Mouse (Mus musculus): ENCODE data around the gene Wnt10a. TPM values are rescaled to one million over a fixed set of nuclear protein-coding genes. Genes with fewer than 3 reads are reported as not detected.

The Wnt10a gene
- total and polyA plus RNA-seq, 2 experiments from 2014 or later = 0.10 to 0.82 TPM

DNA sequence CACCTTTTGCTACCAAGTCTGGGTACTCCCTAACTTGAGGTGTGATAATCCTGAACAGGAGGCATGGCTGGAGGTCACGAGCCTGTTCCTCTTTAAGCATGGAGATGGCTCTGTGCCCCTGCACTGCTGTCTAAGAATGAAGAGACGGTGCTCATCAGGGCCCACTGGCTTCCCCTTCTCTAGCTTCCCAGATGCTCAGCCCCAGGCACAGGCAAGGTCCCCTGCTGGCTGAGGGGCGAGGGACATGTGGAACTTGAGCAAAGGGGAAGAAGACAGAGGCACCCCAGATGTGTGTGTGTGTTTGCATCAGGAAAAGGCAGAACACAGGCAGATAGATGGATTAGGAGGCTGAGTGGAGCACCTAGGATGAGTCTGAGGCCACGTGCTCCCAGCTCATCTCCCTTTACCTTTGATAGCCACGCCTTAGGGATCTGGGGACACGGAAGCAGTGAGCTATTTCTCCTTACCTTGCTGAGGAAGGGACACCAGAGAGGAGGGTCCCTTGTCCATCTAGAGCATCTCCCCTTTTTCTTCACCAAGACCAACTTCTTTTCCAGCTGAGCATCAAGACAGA, 2.6 kb upstream of the Wnt10a start:
- no peak overlapping the region for H3K4me2 ChIP-seq (ENCODE audit: low read depth, low read length, poor library complexity, severe bottlenecking)
- DNase-seq (ENCODE audit: low spot score) = no peak
- no peaks in the 10 kb centered on the region for H3K9me3 ChIP-seq (ENCODE audit: low read length)
- no peak for ATAC-seq (ENCODE audit: low FRiP score)
- 28% methylated on average over 6 of the region's 6 CpGs for WGBS
- peak; percentile 24; the same call in 1 of the 2 replicates for TF ChIP-seq CTCF (IDR thresholded peaks at IDR 0.05)
- H3K4me3 ChIP-seq (ENCODE audit: low read depth, low read length) = no peak overlapping the region
- no peak overlapping the region for H3K27ac ChIP-seq (ENCODE audit: low read depth, low read length)
- peaks cover 63% of the 10 kb centered on the region for H3K27me3 ChIP-seq (ENCODE audit: insufficient read depth, low read length)
- H3K4me1 ChIP-seq (ENCODE audit: insufficient read depth, low read length) = peaks cover 15% of the 10 kb centered on the region; the same call in 1 of the 2 replicates
- no peak overlapping the region for H3K9ac ChIP-seq (replicated peaks; ENCODE audit: low read length, poor library complexity, severe bottlenecking)
- no peaks in the 10 kb centered on the region for H3K36me3 ChIP-seq (ENCODE audit: insufficient read depth, low read length)

DNA sequence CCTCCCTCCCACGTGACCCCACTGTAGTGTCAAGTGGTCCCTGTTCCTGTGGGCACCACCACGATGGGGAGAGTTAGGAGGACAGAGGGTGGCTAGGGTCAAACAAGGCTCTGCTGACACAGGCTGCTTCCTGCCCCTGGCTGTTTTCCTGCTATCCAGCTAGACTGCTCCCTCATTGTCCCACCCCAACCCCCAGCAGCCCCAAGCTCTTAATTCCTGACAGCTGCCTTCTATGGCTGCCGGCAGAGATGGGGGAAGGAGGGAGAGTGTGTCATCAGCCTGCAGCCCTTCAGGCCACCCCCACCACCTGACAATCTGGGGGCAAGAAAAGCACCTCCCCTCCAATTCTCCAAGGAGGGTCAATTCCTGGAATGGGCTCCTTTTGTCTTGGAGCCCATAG, 1.2 kb upstream of the Wnt10a start:
- peaks cover 59% of the 10 kb centered on the region for H3K27me3 ChIP-seq (ENCODE audit: insufficient read depth, low read length)
- no peak for TF ChIP-seq CTCF (IDR thresholded peaks at IDR 0.05)

DNA sequence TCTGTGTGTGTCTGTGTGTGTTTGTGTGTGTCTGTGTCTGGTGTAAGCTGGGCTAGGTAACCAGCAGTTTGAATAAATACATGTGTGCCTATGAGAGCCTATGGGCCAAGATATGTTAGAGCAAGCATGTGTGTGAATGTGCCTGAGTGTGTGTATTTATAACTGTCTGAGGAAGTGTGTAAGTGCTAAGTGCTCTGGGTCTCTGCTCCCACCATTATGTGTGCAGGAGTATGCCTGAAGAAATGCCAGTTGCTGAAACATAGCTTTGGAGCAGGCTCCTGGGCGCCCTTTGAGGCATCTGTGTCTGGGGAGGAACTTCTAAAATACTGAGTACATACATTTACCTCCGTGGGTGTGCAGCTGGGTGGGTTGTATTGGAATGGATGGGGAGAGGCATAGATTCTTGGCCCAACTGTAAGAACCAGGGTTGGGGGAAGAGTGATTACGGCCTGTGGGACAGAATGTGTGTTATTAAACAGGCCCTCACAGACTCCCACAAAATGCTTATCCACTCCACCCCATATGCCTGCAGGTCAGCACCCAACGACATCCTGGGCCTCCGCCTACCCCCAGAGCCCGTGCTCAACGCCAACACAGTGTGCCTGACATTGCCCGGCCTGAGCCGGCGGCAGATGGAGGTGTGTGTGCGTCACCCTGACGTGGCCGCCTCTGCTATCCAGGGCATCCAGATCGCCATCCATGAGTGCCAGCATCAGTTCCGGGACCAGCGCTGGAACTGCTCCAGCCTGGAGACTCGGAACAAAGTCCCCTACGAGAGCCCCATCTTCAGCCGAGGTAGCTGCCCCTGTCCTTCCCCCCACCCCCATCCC, 1.7 kb downstream of the Wnt10a start:
- Histone ChIP-seq H3K4me2 (ENCODE audit: low read depth, low read length, poor library complexity, severe bottlenecking) (no peak overlapping the region), H3K9ac (replicated peaks; ENCODE audit: low read length, poor library complexity, severe bottlenecking) (no peak overlapping the region), H3K27me3 (ENCODE audit: insufficient read depth, low read length) (peaks cover 48% of the 10 kb centered on the region), H3K27ac (ENCODE audit: low read depth, low read length) (no peak overlapping the region), H3K4me1 (ENCODE audit: insufficient read depth, low read length) (peaks cover 12% of the 10 kb centered on the region; the same call in 1 of the 2 replicates), H3K36me3 (ENCODE audit: insufficient read depth, low read length) (no peaks in the 10 kb centered on the region), H3K4me3 (ENCODE audit: low read depth, low read length) (no peak overlapping the region), H3K9me3 (ENCODE audit: low read length) (no peaks in the 10 kb centered on the region)
- no peak for TF ChIP-seq CTCF (IDR thresholded peaks at IDR 0.05)
- ATAC-seq (ENCODE audit: low FRiP score) = no peak
- 27% methylated on average over 19 of the region's 19 CpGs for WGBS
- no peak for DNase-seq (ENCODE audit: low spot score)

More for the DNA sequence above, 1.2 kb upstream of the Wnt10a start:
- WGBS = 10% methylated on average over 3 of the region's 3 CpGs
- ATAC-seq (ENCODE audit: low FRiP score) = no peak
- Histone ChIP-seq H3K36me3 (ENCODE audit: insufficient read depth, low read length) (no peaks in the 10 kb centered on the region), H3K4me1 (ENCODE audit: insufficient read depth, low read length) (peaks cover 12% of the 10 kb centered on the region; the same call in 1 of the 2 replicates), H3K4me3 (ENCODE audit: low read depth, low read length) (no peak overlapping the region), H3K4me2 (ENCODE audit: low read depth, low read length, poor library complexity, severe bottlenecking) (no peak overlapping the region), H3K9ac (replicated peaks; ENCODE audit: low read length, poor library complexity, severe bottlenecking) (no peak overlapping the region), H3K9me3 (ENCODE audit: low read length) (no peaks in the 10 kb centered on the region), H3K27ac (ENCODE audit: low read depth, low read length) (no peak overlapping the region)
- DNase-seq (ENCODE audit: low spot score) = no peak

DNA sequence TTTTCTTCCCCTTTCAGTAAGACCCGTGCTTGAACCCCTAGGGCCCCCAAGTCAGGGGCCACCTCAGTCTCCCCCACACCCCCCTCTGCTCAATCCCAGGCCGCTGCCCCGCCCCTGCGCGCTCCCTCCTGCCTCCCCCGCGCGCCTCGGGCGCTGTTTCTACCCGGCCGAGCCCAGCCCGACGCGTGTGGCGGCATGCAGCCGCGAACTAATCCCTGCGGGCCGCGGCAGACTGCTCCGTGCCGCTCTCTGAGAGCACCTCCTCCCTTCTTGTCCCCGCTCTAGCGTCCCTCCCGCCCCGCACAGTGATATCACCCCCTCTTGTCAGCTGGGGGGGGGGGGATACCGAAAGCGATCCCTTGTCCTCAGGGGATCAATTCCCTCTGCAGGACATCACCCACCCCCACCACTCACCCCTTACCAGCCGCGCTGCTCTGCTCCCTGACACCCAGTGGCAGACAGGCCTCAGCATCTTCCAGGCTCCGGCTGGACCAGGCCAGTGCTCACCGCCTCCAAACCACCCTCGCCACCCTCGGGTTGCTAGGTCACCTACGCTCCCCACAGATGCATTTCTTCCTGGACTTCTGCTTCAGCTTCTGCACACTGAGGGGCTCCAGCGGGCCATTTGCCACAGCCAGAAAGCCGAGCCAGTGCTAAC, 3.3 kb downstream of the Wnt10a start:
- H3K36me3 ChIP-seq (ENCODE audit: insufficient read depth, low read length) = no peaks in the 10 kb centered on the region
- DNase-seq (ENCODE audit: low spot score) = no peak
- peak; percentile 21; the same call in 1 of the 2 replicates for ATAC-seq (ENCODE audit: low FRiP score)
- peaks cover 12% of the 10 kb centered on the region; the same call in 1 of the 2 replicates for H3K4me1 ChIP-seq (ENCODE audit: insufficient read depth, low read length)
- TF ChIP-seq CTCF (IDR thresholded peaks at IDR 0.05) = no peak
- H3K27me3 ChIP-seq (ENCODE audit: insufficient read depth, low read length) = peaks cover 58% of the 10 kb centered on the region
- 0 out of 2 replicates have a peak overlapping the region, but pooled peaks have one; percentile 33 for H3K9ac ChIP-seq (replicated peaks; ENCODE audit: low read length, poor library complexity, severe bottlenecking)
- 3% methylated on average over 34 of the region's 38 CpGs for WGBS
- peak overlapping the region; percentile 24 for H3K4me3 ChIP-seq (ENCODE audit: low read depth, low read length)
- H3K4me2 ChIP-seq (ENCODE audit: low read depth, low read length, poor library complexity, severe bottlenecking) = peak overlapping the region; percentile 59
- no peaks in the 10 kb centered on the region for H3K9me3 ChIP-seq (ENCODE audit: low read length)
- no peak overlapping the region for H3K27ac ChIP-seq (ENCODE audit: low read depth, low read length)

DNA sequence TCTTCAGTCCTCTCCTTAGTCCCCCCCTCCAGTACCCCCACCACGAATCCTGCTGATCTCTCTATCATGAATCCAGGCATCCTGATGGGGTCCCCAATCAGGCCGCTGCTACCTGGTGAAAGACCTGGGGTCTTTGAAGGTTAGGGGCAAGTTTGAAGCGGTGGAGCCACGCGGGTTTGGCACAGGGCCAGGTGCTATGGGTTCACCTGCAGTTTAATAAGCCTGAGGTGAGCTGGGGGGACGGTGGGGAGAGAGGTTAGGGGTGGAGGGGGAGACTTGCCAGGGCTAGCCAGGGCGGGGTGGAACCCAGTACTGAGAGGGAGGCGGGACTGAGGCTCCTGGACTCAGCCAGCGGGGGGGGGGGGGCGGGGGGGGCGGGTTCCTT, 3.8 kb downstream of the Wnt10a start:
- H3K4me2 ChIP-seq (ENCODE audit: low read depth, low read length, poor library complexity, severe bottlenecking) = peak overlapping the region; percentile 59; the same call in 1 of the 2 replicates
- H3K36me3 ChIP-seq (ENCODE audit: insufficient read depth, low read length) = no peaks in the 10 kb centered on the region
- no peak for DNase-seq (ENCODE audit: low spot score)
- no peak overlapping the region for H3K27ac ChIP-seq (ENCODE audit: low read depth, low read length)
- peaks cover 60% of the 10 kb centered on the region for H3K27me3 ChIP-seq (ENCODE audit: insufficient read depth, low read length)
- no peak for TF ChIP-seq CTCF (IDR thresholded peaks at IDR 0.05)
- H3K4me3 ChIP-seq (ENCODE audit: low read depth, low read length) = no peak overlapping the region
- 5% methylated on average over 6 of the region's 11 CpGs for WGBS
- H3K9me3 ChIP-seq (ENCODE audit: low read length) = no peaks in the 10 kb centered on the region
- no peak for ATAC-seq (ENCODE audit: low FRiP score)
- peaks cover 12% of the 10 kb centered on the region; the same call in 1 of the 2 replicates for H3K4me1 ChIP-seq (ENCODE audit: insufficient read depth, low read length)
- no peak overlapping the region for H3K9ac ChIP-seq (replicated peaks; ENCODE audit: low read length, poor library complexity, severe bottlenecking)
